Mouse (Mus musculus) gastrocnemius, postnatal 4 days (tissue): ENCODE results near the gene Vmn1r100. TPM values are rescaled to one million over a fixed set of nuclear protein-coding genes. Genes with fewer than 3 reads are reported as not detected.
"Not testable (repeated sequence)": the region's sequence is repeated elsewhere in the genome, so short reads cannot be mapped to it uniquely, and the experiment has no call there.

ENCODE experiments used
- DNase-seq, 2 experiments: peaks; one replicate each; pipeline ENCODE4 v3.0.0; 2021 to 2022; ENCODE audit warnings: low spot score in 2 of 2, mixed read lengths in 2 of 2
- long read RNA-seq, 2 experiments: library from polyadenylated mRNA; stranded (forward); transcript quantifications; one replicate each; pipeline ENCODE4 v2.0.0; 2021
- total RNA-seq, 2 experiments: library from RNA; stranded (reverse); gene quantifications; 2 replicates each; pipeline ENCODE4 v1.2.3; 2021

Vmn1r100 gene
- total RNA-seq: not detected
- long read RNA-seq, experiment 1: 0 reads
- long read RNA-seq, experiment 2: 0 reads

DNA sequence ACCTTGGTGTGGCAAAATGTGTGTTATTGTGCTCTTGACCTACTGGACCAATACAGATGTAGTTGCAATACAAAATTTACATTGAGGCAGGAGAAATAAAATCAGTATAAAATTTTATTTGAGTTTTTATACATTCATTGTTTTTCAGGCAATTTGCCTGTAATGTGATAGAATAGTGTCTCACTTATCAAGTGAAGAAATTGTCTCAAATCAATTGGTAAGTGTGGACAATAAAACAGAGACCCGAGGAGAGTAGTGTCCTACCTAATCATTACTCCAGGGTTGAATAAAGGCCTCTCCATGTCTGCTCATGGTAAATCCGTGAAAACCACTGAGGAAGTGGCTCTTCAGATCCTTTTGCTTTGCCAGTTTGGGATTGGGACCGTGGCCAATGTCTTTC, at the start of gene Vmn1r100:
Gene Vmn1r100 (plus strand): TSS at position 301 of the 400 bp plus-strand sequence.
- DNase-seq: not testable (repeated sequence)

- not testable (repeated sequence) for DNase-seq
Measured at GRCm38 (mm10) chr7:20375310-20375709, 42.4 kb upstream of the Vmn1r100 start, which contains the start of gene Gm5728. TSS of gene Gm5728 (minus strand) at chr7:20375410.

DNA sequence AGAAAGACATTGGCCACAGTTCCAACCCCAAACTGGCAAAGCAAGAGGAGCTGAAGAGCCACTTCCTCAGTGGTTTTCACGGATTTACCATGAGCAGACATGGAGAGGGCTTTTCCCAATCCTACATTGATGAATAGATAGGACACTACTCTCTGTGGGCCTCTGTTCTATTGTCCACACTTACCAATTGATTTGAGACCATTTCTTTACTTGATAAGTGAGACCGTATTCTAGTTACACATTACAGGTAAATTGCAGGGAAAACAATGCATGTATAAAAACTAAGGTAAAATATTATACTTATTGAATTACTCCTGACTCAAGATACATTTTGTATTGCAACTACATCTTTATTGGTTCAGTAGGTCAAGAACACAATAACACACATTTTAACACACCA, 24.8 kb downstream of the Vmn1r100 start, which contains the start of gene Vmn1r101:
Gene Vmn1r101 (minus strand): TSS at position 101 of the 400 bp plus-strand sequence.
- not testable (repeated sequence) for DNase-seq

Other genes with a start within 250 kb of the Vmn1r100 start
- not detected for gene Vmn1r94, start 249.6 kb upstream of the Vmn1r100 start, total RNA-seq
- not detected for gene Vmn1r95, start 224.2 kb upstream of the Vmn1r100 start, total RNA-seq
- gene Gm6164, start 212.3 kb upstream of the Vmn1r100 start, total RNA-seq: not detected
- gene Gm4498, start 184.1 kb upstream of the Vmn1r100 start, total RNA-seq: not detected
- not detected for gene Gm5890, start 155.1 kb upstream of the Vmn1r100 start, total RNA-seq
- not detected for gene Gm4133, start 83.9 kb upstream of the Vmn1r100 start, total RNA-seq
- gene Gm5728, start 42.5 kb upstream of the Vmn1r100 start, total RNA-seq: not detected
- not detected for gene Vmn1r101, start 24.7 kb downstream of the Vmn1r100 start, total RNA-seq
- gene Gm10670, start 57.0 kb downstream of the Vmn1r100 start, total RNA-seq: not detected
- not detected for gene Vmn1r103, start 92.6 kb downstream of the Vmn1r100 start, total RNA-seq
- not detected for gene Vmn1r104, start 115.9 kb downstream of the Vmn1r100 start, total RNA-seq
- not detected for gene Gm5726, start 127.8 kb downstream of the Vmn1r100 start, total RNA-seq
- gene Gm4141, start 158.3 kb downstream of the Vmn1r100 start, total RNA-seq: not detected
- not detected for gene Gm4513, start 181.1 kb downstream of the Vmn1r100 start, total RNA-seq